Mouse (Mus musculus) thymus, postnatal 4 days (tissue): ENCODE data around the gene Prss47.

Experiments
- DNase-seq: peaks from one replicate; pipeline ENCODE4 v3.0.0; 2021

Gene Prss47

DNA sequence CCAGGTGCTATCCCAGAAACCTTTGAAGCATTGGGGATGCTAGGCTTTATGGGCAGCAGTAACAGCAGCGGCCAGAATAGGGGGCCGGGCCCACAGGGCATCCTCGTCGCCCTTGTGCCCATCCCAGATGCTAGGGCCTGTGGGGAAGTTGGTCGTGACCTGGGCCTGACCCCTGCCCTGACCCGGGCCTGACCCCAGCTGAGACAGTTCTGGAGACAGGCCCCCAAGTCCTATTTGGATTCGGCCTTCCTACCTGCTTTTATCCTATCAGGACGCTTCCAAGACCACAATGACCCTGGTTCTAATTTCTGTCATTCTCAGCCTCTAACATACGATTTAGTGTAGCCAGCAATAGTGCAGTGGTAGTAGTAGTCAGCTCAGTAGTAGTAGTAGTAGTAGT, at the start of gene Prss47:
TSS of gene Prss47 (minus strand) at position 101 of the 400 bp plus-strand sequence.
- no peak for DNase-seq

DNA sequence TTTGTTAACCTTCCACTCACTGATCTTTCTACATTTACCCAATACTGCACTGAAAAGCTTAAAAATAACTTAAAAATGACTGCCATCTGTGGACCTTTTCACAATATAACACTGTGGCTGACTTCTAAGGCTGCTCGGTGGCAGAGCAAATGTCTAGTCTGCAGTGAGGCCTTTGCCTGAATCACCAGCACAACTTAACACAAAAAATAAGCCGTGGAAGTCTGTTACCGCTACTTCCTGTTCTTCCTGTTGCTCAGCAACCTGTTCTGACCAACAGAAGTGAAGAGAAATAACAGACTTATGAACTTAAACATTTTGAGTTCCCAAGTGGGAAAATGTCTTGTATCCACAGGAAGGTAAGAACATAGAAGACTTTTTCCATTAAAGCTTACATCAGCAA, 48.7 kb upstream of the Prss47 start:
- no peak for DNase-seq

DNA sequence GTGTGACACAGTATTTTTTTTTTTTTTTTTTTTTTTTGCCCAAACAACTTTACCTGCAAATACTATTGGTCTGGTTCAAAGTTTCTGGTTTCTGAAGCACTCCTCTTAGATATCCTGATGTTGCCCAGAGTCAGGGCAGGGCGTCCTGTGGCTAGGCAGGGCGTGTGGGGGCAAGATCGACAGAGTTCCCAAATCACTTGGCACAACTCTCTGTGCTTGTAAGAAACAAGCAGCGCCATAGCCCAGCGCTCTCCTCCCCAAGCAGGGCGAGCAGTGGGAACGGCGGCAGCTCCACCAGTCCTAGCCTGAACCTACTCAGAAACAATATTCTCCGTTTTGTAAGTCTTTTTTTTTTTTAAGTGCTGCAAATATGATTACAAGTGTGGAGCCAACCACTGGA, 48.1 kb upstream of the Prss47 start:
- DNase-seq = no peak

DNA sequence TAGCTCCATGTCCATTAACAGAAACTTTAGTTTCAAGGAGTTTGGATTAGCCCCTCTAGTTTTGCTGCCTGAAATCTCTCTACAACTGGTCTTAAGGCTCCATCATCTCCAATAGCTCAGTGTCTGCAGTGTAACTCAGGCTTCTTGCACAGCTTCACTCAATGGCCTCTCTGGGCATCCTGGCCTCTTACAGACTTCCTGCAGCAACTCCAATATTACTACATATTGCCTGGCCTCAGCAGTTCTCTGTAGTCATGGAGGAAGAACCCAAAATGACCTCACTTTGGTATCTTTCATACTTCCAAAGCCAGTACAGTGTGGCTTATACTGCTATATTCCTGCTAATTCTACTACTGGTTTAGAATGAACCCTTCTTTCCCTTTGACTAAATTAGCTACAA, 44.5 kb upstream of the Prss47 start:
- DNase-seq = no peak

DNA sequence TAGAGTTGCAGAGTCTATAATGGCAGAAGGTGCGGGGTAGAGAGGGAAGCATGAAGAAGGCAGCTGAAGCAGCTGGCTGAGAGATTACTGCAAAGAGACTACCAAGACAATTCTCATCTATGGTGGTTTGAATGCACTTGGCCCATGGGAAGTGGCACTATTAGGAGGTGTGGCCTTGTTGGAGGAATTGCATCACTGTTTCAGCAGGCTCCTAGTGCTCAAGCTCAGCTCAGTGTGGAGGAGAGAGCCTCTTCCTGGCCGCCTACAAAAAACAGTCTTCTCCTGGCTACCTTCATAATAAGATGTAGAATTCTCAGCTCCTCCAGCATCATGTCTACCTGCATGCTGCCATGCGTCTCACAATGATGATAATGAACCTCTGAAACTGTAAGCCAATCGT, 43.4 kb upstream of the Prss47 start:
- no peak for DNase-seq

DNA sequence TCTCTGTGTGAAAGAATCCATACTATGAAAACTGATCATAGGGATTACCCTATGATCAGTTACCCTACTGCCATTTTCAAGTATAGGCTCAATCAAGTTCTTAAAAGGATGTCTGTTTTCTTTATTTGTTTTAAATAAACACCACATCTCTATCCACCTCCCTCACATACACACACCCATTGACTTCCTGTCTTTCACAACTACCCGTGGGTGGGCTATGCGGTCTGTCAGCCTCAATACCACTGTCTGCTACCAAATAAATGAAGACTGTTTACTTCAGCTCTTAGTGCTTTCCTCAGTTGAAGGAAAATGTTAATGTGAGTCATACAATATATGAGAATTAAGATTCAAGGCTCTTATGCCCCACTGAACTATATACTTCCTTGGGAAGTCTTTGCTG, 17.4 kb upstream of the Prss47 start:
- no peak for DNase-seq

DNA sequence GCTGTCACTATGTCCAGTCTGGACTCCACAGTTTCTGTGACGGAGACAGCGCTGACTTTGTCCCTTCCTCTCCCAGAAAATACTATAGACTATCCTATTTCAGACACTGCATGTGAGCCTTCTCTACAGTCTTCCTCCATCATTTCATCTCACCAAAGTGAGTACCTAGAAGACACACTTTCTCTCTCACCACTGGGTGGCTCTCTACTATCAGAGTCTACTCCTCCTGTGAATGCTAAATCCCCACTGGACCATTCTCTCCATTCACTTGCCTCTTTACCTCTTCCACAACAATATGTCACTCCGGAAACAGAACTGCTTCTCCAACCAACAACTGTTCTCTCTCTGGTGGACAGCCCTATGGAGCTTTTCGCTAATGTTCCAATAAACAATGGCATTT, 17.5 kb downstream of the Prss47 start:
- DNase-seq = no peak

DNA sequence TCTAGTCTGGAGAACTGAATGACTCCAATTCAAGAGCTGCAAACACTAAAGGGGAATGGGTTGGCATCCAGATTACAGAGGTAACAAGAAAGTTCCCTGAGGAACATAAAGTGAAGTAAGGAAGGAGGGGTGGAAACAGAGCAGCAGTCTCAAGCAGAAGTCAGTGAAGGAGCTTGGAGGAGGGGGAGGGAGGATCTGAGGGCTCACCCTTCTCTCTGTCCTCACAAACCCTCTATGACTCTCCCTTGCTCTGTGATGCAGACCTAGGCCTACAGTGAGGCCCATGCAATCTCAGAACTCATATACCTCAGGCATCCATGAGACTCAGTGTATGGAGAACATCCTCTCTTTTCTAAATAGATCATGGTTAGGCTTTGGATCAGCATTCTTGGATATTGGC, 19.8 kb downstream of the Prss47 start, which contains the start of gene Spata31d1c:
TSS of gene Spata31d1c (plus strand) at position 301 of the 400 bp plus-strand sequence.
- no peak for DNase-seq

DNA sequence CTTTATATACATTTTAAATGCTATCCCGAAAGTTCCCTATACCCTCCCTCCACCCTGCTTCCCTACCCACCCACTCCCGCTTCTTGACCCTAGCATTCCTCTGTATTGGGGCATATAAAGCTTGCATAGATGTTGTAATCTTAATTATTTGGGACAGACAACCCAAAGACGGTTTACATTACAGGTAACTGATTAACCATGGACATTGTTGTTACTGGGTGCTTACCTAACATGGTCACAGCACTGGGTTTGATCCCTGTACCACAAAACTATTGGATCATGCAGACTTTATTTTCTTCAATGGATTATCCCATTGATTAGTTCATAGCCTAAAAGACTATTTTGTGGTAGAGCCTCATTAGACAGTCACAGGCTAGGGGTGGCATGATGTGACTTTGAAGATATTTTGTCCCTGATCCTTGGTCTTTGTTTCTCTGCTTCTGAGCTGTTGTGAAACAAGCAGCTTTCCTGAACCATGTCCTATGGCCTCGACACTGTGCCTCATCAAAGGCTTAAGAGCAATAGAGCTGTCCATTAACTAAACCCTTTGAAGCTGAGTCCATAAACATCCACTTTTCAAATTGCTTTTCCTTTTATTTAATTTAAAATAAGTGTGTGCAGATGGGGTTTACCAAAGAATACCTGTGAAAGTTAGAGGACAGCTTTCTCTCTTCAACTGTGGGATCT, 41.4 kb downstream of the Prss47 start:
- no peak for DNase-seq

DNA sequence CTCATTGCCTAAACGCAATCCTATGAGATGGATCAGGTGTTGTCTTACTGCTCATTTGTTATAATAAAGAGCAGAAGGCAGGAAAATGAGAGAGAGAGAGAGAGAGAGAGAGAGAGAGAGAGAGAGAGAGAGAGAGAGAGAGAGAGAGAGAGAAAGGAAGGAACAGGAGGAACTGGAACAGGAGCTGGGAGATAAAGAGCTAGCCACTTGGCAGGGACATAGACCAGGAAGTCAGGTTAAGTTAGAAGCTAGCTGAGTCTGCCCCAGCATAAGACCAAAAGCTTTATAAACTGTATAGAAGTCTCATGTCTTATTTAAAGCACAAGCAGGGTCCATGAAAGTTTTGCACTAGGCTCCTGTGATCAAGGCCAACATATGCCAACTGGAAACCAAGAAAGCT, 44.6 kb downstream of the Prss47 start:
- no peak for DNase-seq

DNA sequence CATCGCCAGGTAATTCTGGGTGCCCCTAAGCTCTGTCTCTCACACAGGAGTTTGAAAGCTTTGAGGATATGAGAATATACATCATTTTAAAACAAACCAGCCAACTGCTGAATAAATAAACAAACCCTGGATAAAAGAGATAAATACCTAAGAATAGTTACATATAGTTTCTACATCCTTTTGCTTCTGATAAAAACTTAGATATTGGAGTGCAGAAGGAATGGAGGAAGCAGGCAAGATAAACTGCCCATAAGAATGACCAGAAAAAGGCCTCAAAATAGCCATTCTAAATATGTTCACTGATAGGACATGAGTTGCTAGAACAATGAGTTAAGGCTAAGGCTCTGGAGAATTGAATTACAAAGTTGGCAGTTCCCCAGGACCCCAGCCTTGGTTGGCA, 45.8 kb downstream of the Prss47 start:
- DNase-seq = no peak

DNA sequence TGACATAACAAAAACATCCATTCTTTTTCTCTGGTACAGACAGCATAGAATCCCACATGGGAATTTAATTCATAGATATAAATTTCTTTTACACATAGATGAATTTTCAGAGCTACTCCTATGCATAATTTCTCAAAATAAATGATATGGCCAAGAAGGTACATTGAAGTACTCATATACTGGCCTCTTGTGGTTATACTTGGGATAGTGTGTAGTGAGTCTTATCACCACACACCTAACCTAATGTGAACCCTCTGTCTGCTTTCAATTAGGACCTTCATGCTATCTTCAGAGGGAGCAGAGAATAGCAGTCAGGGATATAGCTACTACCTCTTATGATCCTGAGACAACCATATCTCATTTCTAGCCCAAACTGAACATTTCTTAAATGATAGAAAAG, 47.1 kb downstream of the Prss47 start:
- no peak for DNase-seq
